ENCODE assay signal across 17 mouse cellular contexts in genomic region chr3:54141376-54141775, GRCm38 (mm10). TPM values are rescaled to one million over a fixed set of nuclear protein-coding genes. Genes with fewer than 3 reads are reported as not detected.
"Had no signal": no experiment of that assay in that cellular context is flagged by ENCODE, and none has a peak within 500 bp of the region (broad histone marks: within the 10 kb centered on the region; RNA-seq: fewer than 3 reads in every experiment).

No protein-coding gene starts in this region.

- H3K4me1 ChIP-seq: neural tube, embryonic 13.5 days; neural tube, embryonic 15.5 days; stomach, embryonic 15.5 days had no signal

- H3K9me3 ChIP-seq: neural tube, embryonic 13.5 days; neural tube, embryonic 15.5 days; stomach, embryonic 15.5 days had no signal

- DNase-seq: retina, postnatal 1 day; right cerebral cortex, adult 18-20 months; right cerebral cortex, postnatal 14 days; right cerebral cortex, postnatal 25 days; right cerebral cortex, postnatal 4 days; spleen, adult 18-20 months; thymus, adult 18-20 months; thymus, adult 2 months; thymus, postnatal 14 days; thymus, postnatal 25 days; thymus, postnatal 36 days; thymus, postnatal 4 days had no signal

- H3K4me3 ChIP-seq: neural tube, embryonic 13.5 days; neural tube, embryonic 15.5 days; stomach, embryonic 15.5 days had no signal

- H3K36me3 ChIP-seq: neural tube, embryonic 13.5 days; neural tube, embryonic 15.5 days; stomach, embryonic 15.5 days had no signal

- H3K27me3 ChIP-seq: neural tube, embryonic 13.5 days; neural tube, embryonic 15.5 days; stomach, embryonic 15.5 days had no signal

- H3K27ac ChIP-seq: neural tube, embryonic 13.5 days; neural tube, embryonic 15.5 days; stomach, embryonic 15.5 days had no signal

RNA-seq across cellular contexts. Expression of gene Trpc4, which starts 14.5 kb away (rescaled TPM):
- polyA plus RNA-seq: spleen, adult 2 months; testis, adult 2 months; thymus, adult 2 months had no signal
